ENCODE assay signal across 18 mouse cellular contexts in the genomic region with DNA sequence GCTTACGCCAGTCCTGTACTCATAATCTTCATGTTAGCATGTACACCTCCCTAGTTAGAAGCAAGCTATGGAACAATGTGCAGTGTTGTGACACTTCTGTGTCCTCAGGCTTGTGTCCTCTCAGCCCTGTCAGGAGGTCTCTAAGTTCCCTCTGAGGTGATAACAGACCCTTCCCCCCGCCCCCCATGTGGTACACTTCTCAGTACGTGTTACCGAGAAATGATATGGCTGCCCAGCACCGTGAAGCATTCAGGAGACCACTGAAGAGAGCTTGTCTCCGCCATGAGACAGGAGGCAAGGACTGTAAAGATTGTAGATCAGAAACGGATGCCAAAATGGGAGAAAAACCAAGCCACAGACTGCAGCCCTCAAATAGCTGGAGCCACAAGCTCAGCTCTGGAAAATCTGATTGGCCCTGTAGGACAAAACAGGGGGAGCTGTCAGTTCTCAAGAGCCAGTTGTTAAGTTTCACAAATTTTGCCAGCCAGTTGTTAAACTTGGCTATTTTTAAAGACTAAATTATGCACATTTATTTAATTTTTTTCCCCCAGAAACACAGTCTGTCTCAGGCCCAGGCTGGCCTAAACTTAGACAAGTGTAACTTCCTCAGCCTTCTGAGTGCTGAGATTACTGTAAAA.
DNase-seq lines count a peak whose midpoint lies in the region; ATAC-seq lines count a peak whose summit lies in the region.
"Had no signal": no experiment of that assay in that cellular context is flagged by ENCODE, and none has a peak within 500 bp of the region (broad histone marks: within the 10 kb centered on the region; RNA-seq: fewer than 3 reads in every experiment).

No protein-coding gene starts in this region.

- no peak overlapping the region for H3K4me3 ChIP-seq in heart, embryonic 16.5 days (ENCODE audit: low read length)
- no peak overlapping the region for H3K4me3 ChIP-seq in heart, embryonic 11.5 days (ENCODE audit: low read depth, low read length)
- no peak overlapping the region for H3K4me3 ChIP-seq in limb, embryonic 10.5 days
- H3K4me3 ChIP-seq: forebrain, embryonic 12.5 days; liver, embryonic 15.5 days; midbrain, embryonic 15.5 days had no signal

- H3K36me3 ChIP-seq in heart, embryonic 16.5 days (ENCODE audit: control insufficient read depth, insufficient read depth) = no peaks in the 10 kb centered on the region
- no peaks in the 10 kb centered on the region for H3K36me3 ChIP-seq in heart, embryonic 11.5 days (ENCODE audit: control insufficient read depth, insufficient read depth, low read length)
- H3K36me3 ChIP-seq in limb, embryonic 10.5 days = no peaks in the 10 kb centered on the region
- H3K36me3 ChIP-seq: forebrain, embryonic 12.5 days; liver, embryonic 15.5 days; midbrain, embryonic 15.5 days had no signal

- no peaks in the 10 kb centered on the region for H3K27me3 ChIP-seq in heart, embryonic 16.5 days (ENCODE audit: control insufficient read depth, insufficient read depth, low read length)
- no peaks in the 10 kb centered on the region for H3K27me3 ChIP-seq in heart, embryonic 11.5 days (ENCODE audit: control insufficient read depth, insufficient read depth, low read length)
- no peaks in the 10 kb centered on the region for H3K27me3 ChIP-seq in limb, embryonic 10.5 days (ENCODE audit: low read depth, poor library complexity, severe bottlenecking)
- H3K27me3 ChIP-seq: forebrain, embryonic 12.5 days; liver, embryonic 15.5 days; midbrain, embryonic 15.5 days had no signal

- no peak overlapping the region for H3K9ac ChIP-seq in heart, embryonic 16.5 days (ENCODE audit: low read length)
- no peak overlapping the region for H3K9ac ChIP-seq in heart, embryonic 11.5 days (ENCODE audit: low read depth, low read length)
- H3K9ac ChIP-seq: forebrain, embryonic 12.5 days; liver, embryonic 15.5 days; midbrain, embryonic 15.5 days had no signal

- no peak for DNase-seq in frontal cortex, postnatal 10 days (ENCODE audit: low spot score in 2 of 2)
- DNase-seq in brain, adult 2 months (ENCODE audit: low read depth, low spot score) = peak; percentile 62
- DNase-seq in limb, embryonic 10.5 days (ENCODE audit: low spot score) = no peak
- no peak for DNase-seq in embryo, embryonic 10 days (ENCODE audit: low spot score)
- DNase-seq in urinary bladder, postnatal 10 days (ENCODE audit: low spot score) = no peak
- DNase-seq: adrenal gland, postnatal 10 days; cerebellum, adult 18-20 months; cerebellum, postnatal 36 days; heart, adult 18-20 months; kidney, adult 18-20 months; retina, postnatal 1 day had no signal

- 41% methylated on average over 7 of the region's 7 CpGs for WGBS in heart, embryonic 16.5 days
- 43% methylated on average over 7 of the region's 7 CpGs for WGBS in heart, embryonic 11.5 days (ENCODE audit: insufficient replicate concordance)
- 80% methylated on average over 7 of the region's 7 CpGs for WGBS in limb, embryonic 10.5 days

- H3K4me1 ChIP-seq in heart, embryonic 16.5 days (ENCODE audit: control insufficient read depth, insufficient read depth, low read length) = peaks cover 31% of the 10 kb centered on the region
- H3K4me1 ChIP-seq in heart, embryonic 11.5 days (ENCODE audit: control insufficient read depth, insufficient read depth, low read length) = peaks cover 31% of the 10 kb centered on the region
- H3K4me1 ChIP-seq in limb, embryonic 10.5 days = peaks cover 87% of the 10 kb centered on the region
- H3K4me1 ChIP-seq: liver, embryonic 15.5 days had no signal

- H3K4me2 ChIP-seq in heart, embryonic 16.5 days (ENCODE audit: low read depth, low read length) = no peak overlapping the region
- no peak overlapping the region for H3K4me2 ChIP-seq in heart, embryonic 11.5 days
- H3K4me2 ChIP-seq: forebrain, embryonic 12.5 days; liver, embryonic 15.5 days; midbrain, embryonic 15.5 days had no signal

- no peaks in the 10 kb centered on the region for H3K9me3 ChIP-seq in heart, embryonic 16.5 days (replicated peaks; ENCODE audit: control insufficient read depth, low read length)
- no peaks in the 10 kb centered on the region for H3K9me3 ChIP-seq in heart, embryonic 11.5 days (replicated peaks; ENCODE audit: control insufficient read depth, low read length)
- H3K9me3 ChIP-seq in limb, embryonic 10.5 days (replicated peaks) = no peaks in the 10 kb centered on the region
- H3K9me3 ChIP-seq: forebrain, embryonic 12.5 days; liver, embryonic 15.5 days; midbrain, embryonic 15.5 days had no signal

- 0 out of 2 replicates have a peak overlapping the region, but pooled peaks have one; percentile 4 for H3K27ac ChIP-seq in heart, embryonic 16.5 days (ENCODE audit: low read length)
- no peak overlapping the region; the same call in 1 of the 2 replicates for H3K27ac ChIP-seq in heart, embryonic 11.5 days (ENCODE audit: low read depth, low read length)
- H3K27ac ChIP-seq in limb, embryonic 10.5 days = peak overlapping the region; percentile 86
- H3K27ac ChIP-seq: forebrain, embryonic 12.5 days; liver, embryonic 15.5 days; midbrain, embryonic 15.5 days had no signal

- peak; percentile 60 for ATAC-seq in frontal cortex, adult (ENCODE audit: low TSS enrichment)
- no peak for ATAC-seq in heart, embryonic 16.5 days (replicated peaks; ENCODE audit: extremely low read depth, insufficient read depth, low FRiP score)
- no peak for ATAC-seq in heart, embryonic 11.5 days (replicated peaks; ENCODE audit: insufficient number of reproducible peaks, low FRiP score, low TSS enrichment)
- ATAC-seq: lung, postnatal 0 days; midbrain, embryonic 15.5 days had no signal
